Mouse (Mus musculus): ENCODE measurements around the gene Phc3.

Gene Phc3

GRCm38 (mm10) chr3:30976991-30977603 lies 7.9 kb upstream of the Phc3 start:
- no peak for DNase-seq (ENCODE audit: low spot score)

- peak; percentile 49 for DNase-seq (ENCODE audit: low spot score)
Measured at GRCm38 (mm10) chr3:30975102-30975754, 6.0 kb upstream of the Phc3 start.

- DNase-seq (ENCODE audit: low spot score): peak; percentile 42
Measured at GRCm38 (mm10) chr3:30968531-30969092, 603 bp downstream of the Phc3 start.

- no peak for DNase-seq (ENCODE audit: low spot score)
Measured at GRCm38 (mm10) chr3:30965644-30966043, 3.6 kb downstream of the Phc3 start.

GRCm38 (mm10) chr3:30964216-30964615 lies 5.0 kb downstream of the Phc3 start:
- no peak for DNase-seq (ENCODE audit: low spot score)

- DNase-seq (ENCODE audit: low spot score): no peak
Measured at GRCm38 (mm10) chr3:30963100-30963499, 6.1 kb downstream of the Phc3 start.

GRCm38 (mm10) chr3:30959868-30960831 lies 9.1 kb downstream of the Phc3 start:
- no peak for DNase-seq (ENCODE audit: low spot score)

- DNase-seq (ENCODE audit: low spot score): no peak
Measured at GRCm38 (mm10) chr3:30958709-30959108, 10.5 kb downstream of the Phc3 start.

- no peak for DNase-seq (ENCODE audit: low spot score)
Measured at GRCm38 (mm10) chr3:30956327-30956726, 12.9 kb downstream of the Phc3 start.

- no peak for DNase-seq (ENCODE audit: low spot score)
Measured at GRCm38 (mm10) chr3:30952273-30953070, 16.7 kb downstream of the Phc3 start.

GRCm38 (mm10) chr3:30951652-30952051 lies 17.6 kb downstream of the Phc3 start:
- DNase-seq (ENCODE audit: low spot score): no peak

GRCm38 (mm10) chr3:30934384-30934783 lies 34.8 kb downstream of the Phc3 start:
- no peak for DNase-seq (ENCODE audit: low spot score)

- no peak for DNase-seq (ENCODE audit: low spot score)
Measured at GRCm38 (mm10) chr3:30929828-30930227, 39.4 kb downstream of the Phc3 start.

- no peak for DNase-seq (ENCODE audit: low spot score)
Measured at GRCm38 (mm10) chr3:30927664-30928063, 41.6 kb downstream of the Phc3 start.

GRCm38 (mm10) chr3:30917160-30917559 lies 52.1 kb downstream of the Phc3 start:
- DNase-seq (ENCODE audit: low spot score): no peak

GRCm38 (mm10) chr3:30904658-30905057 lies 64.6 kb downstream of the Phc3 start:
- no peak for DNase-seq (ENCODE audit: low spot score)

- DNase-seq (ENCODE audit: low spot score): no peak
Measured at GRCm38 (mm10) chr3:30899407-30899806, 69.8 kb downstream of the Phc3 start.

- no peak for DNase-seq (ENCODE audit: low spot score)
Measured at GRCm38 (mm10) chr3:30896721-30897120, 72.5 kb downstream of the Phc3 start.

- DNase-seq (ENCODE audit: low spot score): no peak
Measured at GRCm38 (mm10) chr3:30889014-30889413, 80.2 kb downstream of the Phc3 start.

GRCm38 (mm10) chr3:30887449-30887848 lies 81.8 kb downstream of the Phc3 start:
- DNase-seq (ENCODE audit: low spot score): no peak

GRCm38 (mm10) chr3:30876709-30877108 lies 92.5 kb downstream of the Phc3 start:
- DNase-seq (ENCODE audit: low spot score): no peak

- no peak for DNase-seq (ENCODE audit: low spot score)
Measured at GRCm38 (mm10) chr3:30869995-30870394, 99.2 kb downstream of the Phc3 start.
